Mouse (Mus musculus) spleen, adult 2 months (tissue): ENCODE results near the gene Rapsn.

Experiments
- CTCF ChIP-seq: fragments of 200-500 bp; IDR thresholded peaks from 2 replicates; pipeline ENCODE4 v1.5.1; 2011; ENCODE audit warnings: mild to moderate bottlenecking, inconsistent platforms; ENCODE audit not compliant: insufficient read depth, insufficient read length, insufficient replicate concordance; ENCODE audit errors: extremely low read depth
- POLR2A ChIP-seq: fragments of 200-500 bp; IDR thresholded peaks from 2 replicates; pipeline ENCODE4 v1.6.1; 2011; ENCODE audit warnings: low read depth, low read length, inconsistent platforms

- TF ChIP-seq CTCF, result no peak
- TF ChIP-seq POLR2A, result peak; percentile 55
These were observed 47.4 kb downstream of the Rapsn start for GRCm38 (mm10) chr2:91082844-91083243.
